Mouse (Mus musculus) intestine, postnatal 0 days (tissue): ENCODE measurements around the gene Nmnat2. TPM values are rescaled to one million over a fixed set of nuclear protein-coding genes. Genes with fewer than 3 reads are reported as not detected.

Experiments used
- ATAC-seq: fragments of 200-750 bp; cut with Nextera tagmentation; 2 replicates; pipeline ENCODE4 v1.8.0; 2017; ENCODE audit warnings: mild to moderate bottlenecking, moderate TSS enrichment, moderate library complexity
- H3K27ac ChIP-seq: fragments of 300-500 bp; sonication (generic); 2 replicates; pipeline ENCODE4 v1.5.1; 2014; ENCODE audit warnings: mild to moderate bottlenecking, low read depth, low read length, moderate library complexity
- H3K27me3 ChIP-seq: fragments of 300-500 bp; sonication (generic); replicated peaks from 2 replicates; pipeline ENCODE4 v1.6.1; 2014; ENCODE audit warnings: low read length, mixed read lengths; ENCODE audit not compliant: control insufficient read depth, insufficient read depth
- H3K36me3 ChIP-seq: fragments of 300-500 bp; sonication (generic); 2 replicates; pipeline ENCODE4 v1.6.1; 2014; ENCODE audit warnings: mild to moderate bottlenecking, moderate library complexity; ENCODE audit not compliant: control insufficient read depth, insufficient read depth
- H3K4me1 ChIP-seq: fragments of 300-500 bp; sonication (generic); replicated peaks from 2 replicates; pipeline ENCODE4 v1.6.1; 2014; ENCODE audit warnings: antibody characterized with exemption, low read length, mixed read lengths; ENCODE audit not compliant: control insufficient read depth, insufficient read depth
- H3K4me2 ChIP-seq: fragments of 300-500 bp; sonication (generic); replicated peaks from 2 replicates; pipeline ENCODE4 v1.6.1; 2014; ENCODE audit warnings: low read depth, mild to moderate bottlenecking, moderate library complexity
- H3K4me3 ChIP-seq: fragments of 300-500 bp; sonication (generic); 2 replicates; pipeline ENCODE4 v1.5.1; 2014; ENCODE audit warnings: low read depth, low read length
- H3K9ac ChIP-seq: fragments of 300-500 bp; sonication (generic); 2 replicates; pipeline ENCODE4 v1.6.1; 2014; ENCODE audit warnings: mild to moderate bottlenecking, low read depth, low read length
- H3K9me3 ChIP-seq: fragments of 300-500 bp; sonication (generic); 2 replicates; pipeline ENCODE4 v1.6.1; 2016; ENCODE audit warnings: mixed run types; ENCODE audit not compliant: control insufficient read depth
- CTCF ChIP-seq: sonication (generic); IDR thresholded peaks from 2 replicates; pipeline ENCODE4 v1.5.1; 2016; ENCODE audit warnings: low read depth, mild to moderate bottlenecking, control low read depth, antibody characterized with exemption, moderate library complexity
- WGBS: fragments of 180-500 bp; shearing (Covaris S2); extraction: QIAGEN DNeasy Blood & Tissue Kit; methylation state at CpG from one replicate; pipeline ENCODE4 v1.1.7; 2014; 5-methylcytosine and 5-hydroxymethylcytosine counted together
- polyA plus RNA-seq: library from polyadenylated mRNA; unstranded; fragments of >200 nt; fragmentation: Nextera tagmentation; extraction: Ambion mirVana; gene quantifications from 2 replicates; pipeline ENCODE4 v1.2.1, GENCODE M21; 2015

Gene Nmnat2
- polyA plus RNA-seq, 1 experiment from 2014 or later, result 1.1 TPM

DNA sequence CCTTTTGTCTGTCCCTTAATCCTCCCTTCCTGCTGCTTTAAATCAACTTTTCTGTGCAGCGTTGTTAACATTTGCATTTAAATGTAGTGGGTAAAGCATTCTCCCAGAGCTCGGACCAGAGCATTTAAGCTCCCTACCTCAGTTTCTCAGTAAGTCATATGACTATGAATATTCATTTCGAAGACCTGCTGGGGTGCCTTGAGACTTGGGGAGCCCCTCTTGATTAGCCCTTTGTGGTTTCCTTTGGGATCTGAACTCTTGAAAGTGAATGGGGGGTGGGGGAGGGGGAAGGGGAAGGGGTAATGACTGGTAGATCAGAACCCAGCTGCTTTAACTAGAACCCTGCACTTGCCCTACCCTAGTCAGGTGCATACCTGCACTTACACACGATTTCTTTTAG is 19.1 kb downstream of the Nmnat2 start:
- Histone ChIP-seq H3K4me3 (no peak overlapping the region), H3K4me2 (no peak overlapping the region), H3K27ac (no peak overlapping the region), H3K36me3 (no peaks in the 10 kb centered on the region), H3K9me3 (0 out of 2 replicates have a peak, but pooled peaks cover 5% of the 10 kb centered on the region), H3K4me1 (peaks cover 9% of the 10 kb centered on the region; the same call in 1 of the 2 replicates), H3K9ac (no peak overlapping the region), H3K27me3 (no peaks in the 10 kb centered on the region)
- no peak for ATAC-seq
- 50% methylated on average over 4 of the region's 4 CpGs for WGBS
- TF ChIP-seq CTCF, result no peak

DNA sequence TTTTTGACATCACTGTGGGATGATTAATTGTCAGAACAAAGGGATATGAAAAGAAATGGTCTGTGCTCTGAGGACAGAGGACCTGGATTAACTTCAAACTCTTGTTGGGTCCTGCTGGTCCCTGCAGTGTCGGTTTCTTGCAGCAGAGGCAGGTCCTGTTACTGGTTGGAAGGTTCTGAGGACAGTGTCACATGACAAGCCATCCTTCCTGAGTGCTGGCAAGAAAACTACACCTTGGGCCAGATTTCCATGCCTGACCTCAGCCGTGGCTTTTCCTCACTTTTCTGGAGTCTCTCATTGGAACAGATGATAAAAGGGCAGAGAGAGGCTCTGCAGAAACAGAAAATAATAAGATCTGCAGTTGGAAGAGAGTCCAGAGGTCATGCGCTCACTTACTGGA is 20.4 kb downstream of the Nmnat2 start:
- no peaks in the 10 kb centered on the region for H3K36me3 ChIP-seq
- ATAC-seq, result no peak; the same call in 1 of the 2 replicates
- H3K4me3 ChIP-seq, result no peak overlapping the region
- 58% methylated on average over 3 of the region's 3 CpGs for WGBS
- H3K4me2 ChIP-seq, result no peak overlapping the region
- H3K9ac ChIP-seq, result no peak overlapping the region
- TF ChIP-seq CTCF, result no peak
- H3K27me3 ChIP-seq, result no peaks in the 10 kb centered on the region
- 0 out of 2 replicates have a peak, but pooled peaks cover 5% of the 10 kb centered on the region for H3K9me3 ChIP-seq
- H3K4me1 ChIP-seq, result peaks cover 9% of the 10 kb centered on the region; the same call in 1 of the 2 replicates
- H3K27ac ChIP-seq, result no peak overlapping the region

- Histone ChIP-seq H3K4me1 (peaks cover 9% of the 10 kb centered on the region; the same call in 1 of the 2 replicates), H3K9ac (no peak overlapping the region), H3K27me3 (no peaks in the 10 kb centered on the region), H3K4me3 (no peak overlapping the region), H3K27ac (no peak overlapping the region), H3K36me3 (no peaks in the 10 kb centered on the region), H3K9me3 (no peaks in the 10 kb centered on the region), H3K4me2 (no peak overlapping the region)
- no peak for TF ChIP-seq CTCF
- no peak for ATAC-seq
- 95% methylated on average over 8 of the region's 8 CpGs for WGBS
These were observed 23.9 kb downstream of the Nmnat2 start for GRCm38 (mm10) chr1:152978700-152979099.

DNA sequence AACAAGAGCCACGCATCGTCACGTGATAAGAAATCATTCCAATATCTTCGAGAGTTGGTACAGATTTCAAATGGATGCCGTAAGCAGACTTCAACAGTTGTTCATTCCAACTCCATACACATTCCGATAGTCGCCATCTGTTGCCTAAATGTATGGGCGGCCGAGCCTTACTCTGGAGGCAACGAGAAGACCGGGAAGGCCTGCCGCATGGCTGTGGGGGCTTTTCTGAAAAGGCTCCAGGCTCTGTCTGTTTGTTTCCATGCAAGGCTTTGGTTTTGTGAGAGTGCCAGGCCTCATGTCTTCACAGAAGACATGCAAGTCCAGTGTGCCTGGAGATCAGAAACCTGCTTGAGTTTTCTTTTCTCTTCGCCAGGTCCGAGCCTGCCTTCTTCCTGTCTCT is 28.6 kb downstream of the Nmnat2 start:
- Histone ChIP-seq H3K4me3 (no peak overlapping the region), H3K9me3 (no peaks in the 10 kb centered on the region), H3K27ac (no peak overlapping the region), H3K9ac (no peak overlapping the region), H3K4me1 (no peaks in the 10 kb centered on the region), H3K36me3 (no peaks in the 10 kb centered on the region), H3K27me3 (no peaks in the 10 kb centered on the region), H3K4me2 (no peak overlapping the region)
- no peak for TF ChIP-seq CTCF
- no peak for ATAC-seq
- 93% methylated on average over 14 of the region's 14 CpGs for WGBS

GRCm38 (mm10) chr1:152986981-152987380 is 32.2 kb downstream of the Nmnat2 start:
- no peak overlapping the region for H3K9ac ChIP-seq
- H3K27me3 ChIP-seq, result no peaks in the 10 kb centered on the region
- no peak overlapping the region for H3K4me3 ChIP-seq
- H3K4me2 ChIP-seq, result no peak overlapping the region
- TF ChIP-seq CTCF, result no peak
- no peaks in the 10 kb centered on the region for H3K4me1 ChIP-seq
- no peak overlapping the region for H3K27ac ChIP-seq
- no peaks in the 10 kb centered on the region for H3K9me3 ChIP-seq
- no peak for ATAC-seq
- 73% methylated on average over 3 of the region's 3 CpGs for WGBS
- H3K36me3 ChIP-seq, result no peaks in the 10 kb centered on the region

DNA sequence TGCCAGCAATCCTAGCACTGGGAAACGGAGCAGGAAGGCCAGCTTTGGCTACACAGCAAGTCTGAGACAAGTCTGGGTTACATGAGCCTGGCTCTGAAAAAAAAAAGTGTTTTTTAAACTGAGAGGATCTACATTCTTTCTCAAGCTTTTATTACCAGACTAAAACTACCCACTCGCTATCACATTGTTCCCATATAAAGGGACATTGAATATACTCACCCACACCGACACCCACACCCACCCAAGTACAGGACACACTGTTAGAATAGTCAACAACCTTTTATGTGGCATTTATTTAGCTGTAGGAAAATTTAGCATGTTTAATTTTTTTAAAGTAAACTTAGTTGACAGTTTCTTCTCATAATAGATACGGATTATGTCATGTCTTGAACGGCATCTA is 35.3 kb downstream of the Nmnat2 start:
- no peaks in the 10 kb centered on the region for H3K9me3 ChIP-seq
- H3K4me2 ChIP-seq, result no peak overlapping the region
- no peak overlapping the region for H3K27ac ChIP-seq
- no peak overlapping the region for H3K9ac ChIP-seq
- ATAC-seq, result no peak
- TF ChIP-seq CTCF, result no peak
- no peaks in the 10 kb centered on the region for H3K4me1 ChIP-seq
- no peak overlapping the region for H3K4me3 ChIP-seq
- 87% methylated on average over 5 of the region's 5 CpGs for WGBS
- no peaks in the 10 kb centered on the region for H3K27me3 ChIP-seq
- H3K36me3 ChIP-seq, result no peaks in the 10 kb centered on the region
